Mouse (Mus musculus) testis, adult 2 months (tissue): ENCODE results near the gene Susd3.

ENCODE experiments used
- CTCF ChIP-seq: fragments of 200-500 bp; IDR thresholded peaks from 2 replicates; pipeline ENCODE4 v1.5.1; 2012; ENCODE audit warnings: low read depth, mild to moderate bottlenecking, inconsistent platforms, low read length, moderate library complexity; ENCODE audit not compliant: control insufficient read depth, insufficient read depth, insufficient replicate concordance
- POLR2A ChIP-seq: fragments of 200-500 bp; IDR thresholded peaks from 2 replicates; pipeline ENCODE4 v1.6.1; 2012; ENCODE audit warnings: low read depth, mild to moderate bottlenecking, inconsistent platforms, low read length, moderate library complexity; ENCODE audit not compliant: control insufficient read depth

GRCm38 (mm10) chr13:49189970-49190870 lies 58.3 kb downstream of the Susd3 start:
- TF ChIP-seq CTCF (no peak), POLR2A (no peak)
